Mouse (Mus musculus) neural tube, embryonic 12.5 days (tissue): ENCODE measurements around the gene Zfp54. TPM values are rescaled to one million over a fixed set of nuclear protein-coding genes. Genes with fewer than 3 reads are reported as not detected.
"Not testable (repeated sequence)": the region's sequence is repeated elsewhere in the genome, so short reads cannot be mapped to it uniquely, and the experiment has no call there.

Experiments
- ATAC-seq: fragments of 200-750 bp; cut with Nextera tagmentation; 2 replicates; pipeline ENCODE4 v1.8.0; 2017; ENCODE audit warnings: low read depth, mild to moderate bottlenecking, moderate TSS enrichment, moderate library complexity; ENCODE audit not compliant: low FRiP score
- H3K27ac ChIP-seq: fragments of 300-500 bp; sonication (generic); 2 replicates; pipeline ENCODE4 v1.5.1; 2016
- H3K27me3 ChIP-seq: fragments of 300-500 bp; sonication (generic); replicated peaks from 2 replicates; pipeline ENCODE4 v1.6.1; 2016; ENCODE audit warnings: mild to moderate bottlenecking
- H3K36me3 ChIP-seq: fragments of 300-500 bp; sonication (generic); 2 replicates; pipeline ENCODE4 v1.6.1; 2016; ENCODE audit warnings: mild to moderate bottlenecking
- H3K4me1 ChIP-seq: fragments of 300-500 bp; sonication (generic); 2 replicates; pipeline ENCODE4 v1.6.1; 2016
- H3K4me2 ChIP-seq: fragments of 300-500 bp; sonication (generic); replicated peaks from 2 replicates; pipeline ENCODE4 v1.6.1; 2016; ENCODE audit warnings: mild to moderate bottlenecking
- H3K4me3 ChIP-seq: fragments of 300-500 bp; sonication (generic); 2 replicates; pipeline ENCODE4 v1.5.1; 2016
- H3K9ac ChIP-seq: fragments of 300-500 bp; sonication (generic); 2 replicates; pipeline ENCODE4 v1.6.1; 2016; ENCODE audit warnings: mild to moderate bottlenecking
- H3K9me3 ChIP-seq: fragments of 300-500 bp; sonication (generic); 2 replicates; pipeline ENCODE4 v1.6.1; 2016; ENCODE audit warnings: mild to moderate bottlenecking
- WGBS: fragments of 180-500 bp; shearing (Covaris S2); methylation state at CpG from one replicate; pipeline ENCODE4 v1.1.7; 2016; 5-methylcytosine and 5-hydroxymethylcytosine counted together
- polyA plus RNA-seq: library from polyadenylated mRNA; unstranded; fragments of >200 nt; fragmentation: Nextera tagmentation; extraction: Ambion mirVana; gene quantifications from 2 replicates; pipeline ENCODE4 v1.2.1, GENCODE M21; 2016

The Zfp54 gene
- polyA plus RNA-seq, 1 experiment from 2014 or later, result 3.5 TPM

DNA sequence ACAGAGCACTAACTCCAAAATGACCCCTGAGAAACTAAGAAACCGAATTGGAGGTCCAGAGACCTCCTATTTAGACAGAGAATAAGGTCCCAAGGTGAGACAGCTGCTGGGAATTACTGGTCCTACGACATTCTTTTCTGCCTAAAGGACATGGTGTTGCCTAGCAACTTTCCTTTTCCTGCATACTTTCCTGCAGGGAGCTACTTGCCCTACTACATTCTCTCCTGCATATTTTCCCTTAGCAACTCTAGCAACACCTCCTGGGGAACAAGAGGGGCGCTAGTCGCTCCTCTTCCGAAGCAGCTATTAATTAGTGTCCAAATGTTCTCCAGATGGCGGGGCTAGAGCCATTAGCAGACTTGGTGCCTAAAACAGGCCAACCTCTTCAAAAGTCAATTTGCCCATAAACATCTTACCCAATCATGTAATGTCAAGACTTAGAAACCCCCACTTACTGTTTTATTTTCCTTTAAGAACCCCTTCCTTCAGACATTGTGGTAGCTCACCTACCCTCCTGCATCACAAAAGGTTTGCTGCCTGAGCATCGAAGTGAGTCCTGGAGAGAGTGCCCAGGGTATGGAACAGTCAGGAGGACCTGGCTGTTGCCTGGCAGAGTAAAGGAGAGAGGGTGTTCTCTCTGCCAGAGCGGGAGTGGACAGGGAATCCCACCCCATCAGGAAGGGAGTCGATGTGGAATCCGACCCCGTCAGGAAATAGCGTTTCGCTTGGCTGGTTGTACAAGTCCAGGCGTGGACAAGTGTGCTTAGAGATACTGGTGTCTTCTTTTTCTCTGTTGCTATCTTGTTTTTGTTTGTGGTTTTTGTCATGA, 50.5 kb downstream of the Zfp54 start:
- Histone ChIP-seq H3K27ac (no peak overlapping the region), H3K9ac (no peak overlapping the region), H3K27me3 (no peaks in the 10 kb centered on the region), H3K9me3 (no peaks in the 10 kb centered on the region), H3K4me2 (no peak overlapping the region), H3K4me1 (0 out of 2 replicates have a peak, but pooled peaks cover 3% of the 10 kb centered on the region), H3K36me3 (no peaks in the 10 kb centered on the region), H3K4me3 (no peak overlapping the region)
- no peak for ATAC-seq
- 40% methylated on average over 14 of the region's 14 CpGs for WGBS

GRCm38 (mm10) chr17:21474729-21475128, 51.7 kb downstream of the Zfp54 start:
- H3K27ac ChIP-seq, H3K9ac ChIP-seq, H3K27me3 ChIP-seq, H3K9me3 ChIP-seq, H3K4me1 ChIP-seq, H3K36me3 ChIP-seq, H3K4me3 ChIP-seq, H3K4me2 ChIP-seq, ATAC-seq: not testable (repeated sequence)
- 27% methylated on average over 10 of the region's 10 CpGs for WGBS

- not testable (repeated sequence) for H3K27ac ChIP-seq, ATAC-seq, H3K36me3 ChIP-seq, H3K4me2 ChIP-seq, H3K4me3 ChIP-seq, H3K27me3 ChIP-seq, H3K9me3 ChIP-seq, H3K9ac ChIP-seq, H3K4me1 ChIP-seq
- WGBS, result 96% methylated on average over 1 of the region's 1 CpGs
Measured at GRCm38 (mm10) chr17:21475290-21475689, 52.3 kb downstream of the Zfp54 start.

- H3K27ac ChIP-seq, H3K27me3 ChIP-seq, H3K9me3 ChIP-seq, H3K36me3 ChIP-seq, H3K4me3 ChIP-seq, H3K9ac ChIP-seq, H3K4me2 ChIP-seq, H3K4me1 ChIP-seq, ATAC-seq: not testable (repeated sequence)
- WGBS, result 85% methylated on average over 5 of the region's 9 CpGs
Measured at GRCm38 (mm10) chr17:21476351-21476750, 53.3 kb downstream of the Zfp54 start.

DNA sequence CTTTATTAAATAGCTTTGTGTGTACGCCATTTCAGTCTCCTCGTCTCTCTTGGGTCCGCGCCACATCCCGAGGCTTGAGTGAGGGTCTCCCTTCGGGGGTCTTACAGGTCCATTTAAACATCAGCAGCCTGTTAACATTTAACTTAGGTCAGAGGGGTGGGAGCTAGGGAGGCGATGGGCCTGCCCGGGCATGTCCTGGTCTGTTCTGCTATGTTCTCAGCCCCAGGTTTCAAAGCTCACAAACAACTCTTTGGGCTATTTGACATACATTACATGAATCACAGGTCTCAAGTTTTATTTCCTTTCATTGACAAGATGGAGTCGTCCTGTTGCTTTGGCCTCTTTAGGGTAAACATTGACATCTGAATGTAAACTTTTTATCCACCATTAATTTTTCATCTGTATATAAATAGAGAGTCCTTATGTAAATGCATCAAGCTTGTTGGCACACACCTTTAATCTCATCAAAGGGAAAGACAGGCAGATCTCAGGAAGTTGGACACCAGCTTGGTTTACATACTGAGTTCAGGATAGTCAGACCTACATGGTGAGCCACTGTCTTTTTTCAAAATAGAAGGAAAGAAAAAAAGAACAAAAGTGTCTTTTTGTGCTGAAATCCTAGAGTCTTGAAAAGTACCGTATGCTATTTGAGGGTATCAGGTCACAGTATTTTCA, 55.2 kb downstream of the Zfp54 start:
- H3K4me3 ChIP-seq, H3K36me3 ChIP-seq, H3K27me3 ChIP-seq, ATAC-seq, H3K4me1 ChIP-seq, H3K9me3 ChIP-seq, H3K27ac ChIP-seq, H3K9ac ChIP-seq, H3K4me2 ChIP-seq: not testable (repeated sequence)
- WGBS, result 75% methylated on average over 10 of the region's 10 CpGs

Other genes starting within 250 kb of the Zfp54 start
- gene Vmn1r234, start 197.1 kb upstream of the Zfp54 start, polyA plus RNA-seq, result not detected in 2 replicates
- not detected in 2 replicates for gene Vmn1r235, start 166.8 kb upstream of the Zfp54 start, polyA plus RNA-seq
- not detected in 2 replicates for gene Vmn1r236, start 140.3 kb upstream of the Zfp54 start, polyA plus RNA-seq
- not detected in 2 replicates for gene Vmn1r237, start 111.4 kb upstream of the Zfp54 start, polyA plus RNA-seq
- 2.7 and 3.2 TPM in 2 replicates for gene Zfp677, start 39.5 kb upstream of the Zfp54 start, polyA plus RNA-seq
- gene Zfp51, start 27.1 kb downstream of the Zfp54 start, polyA plus RNA-seq, result 13.8 and 15.1 TPM in 2 replicates
- gene Zfp53, start 65.8 kb downstream of the Zfp54 start, polyA plus RNA-seq, result 8.1 and 9.5 TPM in 2 replicates
- 1.6 and 1.9 TPM in 2 replicates for gene Zfp52, start 112.3 kb downstream of the Zfp54 start, polyA plus RNA-seq
- gene Zfp948, start 143.8 kb downstream of the Zfp54 start, polyA plus RNA-seq, result 14.1 and 16.3 TPM in 2 replicates
- gene Zfp983, start 227.4 kb downstream of the Zfp54 start, polyA plus RNA-seq, result 7.8 and 9.2 TPM in 2 replicates